Mouse (Mus musculus) megakaryocyte, adult 5-6 weeks (primary cell): ENCODE data around the gene Kcna6. TPM values are rescaled to one million over a fixed set of nuclear protein-coding genes. Genes with fewer than 3 reads are reported as not detected.

Source experiments
- total RNA-seq, 2 experiments: library from RNA; stranded (forward) in 1 of 2; stranded (reverse) in 1 of 2; fragments of 153-499, 151-499 nt in 1 of 2; fragments of 221-1000, 200-1000 nt in 1 of 2; gene quantifications; 2 replicates each; pipeline versions ENCODE4 v1.2.3 to v1.2.4; 2015 to 2017

Gene Kcna6
- total RNA-seq, 2 experiments from 2014 or later: not detected

Other genes starting within 250 kb of the Kcna6 start
- not detected in 2 replicates for gene Kcna5, start 205.3 kb downstream of the Kcna6 start, total RNA-seq (2015)
- gene Kcna5, start 205.3 kb downstream of the Kcna6 start, total RNA-seq (2017): not detected in 2 replicates
- gene Kcna1, start 94.3 kb downstream of the Kcna6 start, total RNA-seq (2015): not detected in 2 replicates
- gene Kcna1, start 94.3 kb downstream of the Kcna6 start, total RNA-seq (2017): not detected in 2 replicates
- 72.1 and 74.0 TPM in 2 replicates for gene Ndufa9, start 108.5 kb upstream of the Kcna6 start, total RNA-seq (2015)
- gene Ndufa9, start 108.5 kb upstream of the Kcna6 start, total RNA-seq (2017): 115 and 137 TPM in 2 replicates
- gene Akap3, start 112.4 kb upstream of the Kcna6 start, total RNA-seq (2015): not detected in 2 replicates
- not detected in 2 replicates for gene Akap3, start 112.4 kb upstream of the Kcna6 start, total RNA-seq (2017)
- gene Dyrk4, start 181.2 kb upstream of the Kcna6 start, total RNA-seq (2015): 0.14 TPM in 1 of 2 replicates, not detected in the other
- gene Dyrk4, start 181.2 kb upstream of the Kcna6 start, total RNA-seq (2017): 0.59 TPM in 1 of 2 replicates, not detected in the other
- 36.9 and 42.5 TPM in 2 replicates for gene Rad51ap1, start 198.9 kb upstream of the Kcna6 start, total RNA-seq (2015)
- gene Rad51ap1, start 198.9 kb upstream of the Kcna6 start, total RNA-seq (2017): 135 and 170 TPM in 2 replicates
- 48.4 and 53.0 TPM in 2 replicates for gene D6Wsu163e, start 199.3 kb upstream of the Kcna6 start, total RNA-seq (2015)
- gene D6Wsu163e, start 199.3 kb upstream of the Kcna6 start, total RNA-seq (2017): 43.6 and 49.8 TPM in 2 replicates